Mouse (Mus musculus) gastrocnemius, postnatal 10 days (tissue): ENCODE measurements around the gene Tlr9. TPM values are rescaled to one million over a fixed set of nuclear protein-coding genes. Genes with fewer than 3 reads are reported as not detected.

Experiments
- DNase-seq: peaks from one replicate; pipeline ENCODE4 v3.0.0; 2021; ENCODE audit warnings: mixed read lengths
- microRNA-seq, 2 experiments: library from miRNA; unstranded; fragments of <30 nt; microRNA quantifications; one replicate each; pipeline ENCODE4 v1.2.0; 2021
- total RNA-seq, 2 experiments: library from RNA; stranded (reverse); gene quantifications; 2 replicates each; pipeline ENCODE4 v1.2.3; 2021

The Tlr9 gene
- total RNA-seq, 2 experiments from 2014 or later: 0.52 to 0.90 TPM

- no peak for DNase-seq
These were observed 46.8 kb downstream of the Tlr9 start for GRCm38 (mm10) chr9:106269076-106269788.

GRCm38 (mm10) chr9:106269879-106270278, 47.5 kb downstream of the Tlr9 start:
- DNase-seq: no peak

- DNase-seq: no peak
These were observed 48.3 kb downstream of the Tlr9 start for GRCm38 (mm10) chr9:106270656-106271055.

- DNase-seq: no peak
These were observed 49.9 kb downstream of the Tlr9 start for GRCm38 (mm10) chr9:106272288-106272687.

- DNase-seq: no peak
These were observed 50.9 kb downstream of the Tlr9 start for GRCm38 (mm10) chr9:106273276-106273675.

- no peak for DNase-seq
These were observed 51.4 kb downstream of the Tlr9 start for GRCm38 (mm10) chr9:106273791-106274190.

GRCm38 (mm10) chr9:106274652-106275180, 52.3 kb downstream of the Tlr9 start:
- DNase-seq: no peak

- DNase-seq: no peak
These were observed 53.4 kb downstream of the Tlr9 start for GRCm38 (mm10) chr9:106275806-106276205.

Small RNA genes within 50 kb of the gene (microRNA-seq; reads per million reads assigned to microRNA genes)
- 46,936 to 69,578 reads per million in 2 experiments for gene Mirlet7g

Other genes starting within 250 kb of the Tlr9 start
- gene Col6a4, start 125.8 kb upstream of the Tlr9 start, total RNA-seq: under 1 TPM; 0.09 to 0.18 TPM
- gene Glyctk, start 64.5 kb upstream of the Tlr9 start, total RNA-seq: under 1 TPM; 0.78 to 0.90 TPM
- 10 to 100 TPM; 31.1 to 38.8 TPM for gene Wdr82, start 51.7 kb upstream of the Tlr9 start, total RNA-seq
- gene Ppm1m, start 22.9 kb upstream of the Tlr9 start, total RNA-seq: 10 to 100 TPM in 1 of 2 experiments, 1 to 10 TPM in 1; 8.0 to 10.0 TPM
- gene Twf2, start 19.5 kb upstream of the Tlr9 start, total RNA-seq: 10 to 100 TPM; 57.2 to 70.5 TPM
- 100 to 1,000 TPM; 152 to 165 TPM for gene Alas1, start 26.1 kb downstream of the Tlr9 start, total RNA-seq
- 1 to 10 TPM; 3.7 to 5.2 TPM for gene Poc1a, start 58.5 kb downstream of the Tlr9 start, total RNA-seq
- 10 to 100 TPM; 16.0 to 19.9 TPM for gene Dusp7, start 146.0 kb downstream of the Tlr9 start, total RNA-seq
- 100 to 1,000 TPM; 456 to 462 TPM for gene Rpl29, start 206.9 kb downstream of the Tlr9 start, total RNA-seq
- gene Acy1, start 215.7 kb downstream of the Tlr9 start, total RNA-seq: 10 to 100 TPM; 12.3 to 12.5 TPM
- 1 to 10 TPM; 6.3 to 7.5 TPM for gene Abhd14b, start 224.9 kb downstream of the Tlr9 start, total RNA-seq
- 10 to 100 TPM; 13.5 to 15.3 TPM for gene Abhd14a, start 225.1 kb downstream of the Tlr9 start, total RNA-seq
- gene Pcbp4, start 230.7 kb downstream of the Tlr9 start, total RNA-seq: 10 to 100 TPM; 54.2 to 68.2 TPM
- gene Gpr62, start 243.3 kb downstream of the Tlr9 start, total RNA-seq: under 1 TPM; 0.19 to 0.52 TPM